Mouse (Mus musculus): ENCODE measurements around the gene Agpat1.

GRCm38 (mm10) chr17:34645256-34645829 is 41.3 kb downstream of the Agpat1 start:
- TF ChIP-seq EP300 (IDR thresholded peaks at IDR 0.05) (no peak), CTCF (IDR thresholded peaks at IDR 0.05) (no peak)
